Mouse (Mus musculus) forebrain, postnatal 0 days (tissue): ENCODE data around the gene Anks1b. TPM values are rescaled to one million over a fixed set of nuclear protein-coding genes. Genes with fewer than 3 reads are reported as not detected.

Experiments used
- ATAC-seq: fragments of 200-750 bp; cut with Nextera tagmentation; 2 replicates; pipeline ENCODE4 v1.8.0; 2017; ENCODE audit warnings: mild to moderate bottlenecking, moderate library complexity
- DNase-seq: peaks from one replicate; pipeline ENCODE4 v3.0.0-alpha.2; 2015
- H3K27ac ChIP-seq: fragments of 300-500 bp; sonication (generic); 2 replicates; pipeline ENCODE4 v1.5.1; 2014; ENCODE audit warnings: low read depth, mild to moderate bottlenecking, antibody characterized with exemption, low read length, moderate library complexity, mixed read lengths
- H3K27me3 ChIP-seq: fragments of 300-500 bp; sonication (generic); 2 replicates; pipeline ENCODE4 v1.6.1; 2014; ENCODE audit warnings: mild to moderate bottlenecking, low read length, mixed read lengths; ENCODE audit not compliant: insufficient read depth
- H3K36me3 ChIP-seq: fragments of 300-500 bp; sonication (generic); 2 replicates; pipeline ENCODE4 v1.6.1; 2014; ENCODE audit warnings: mild to moderate bottlenecking, moderate library complexity; ENCODE audit not compliant: insufficient read depth
- H3K4me1 ChIP-seq: fragments of 300-500 bp; sonication (generic); 2 replicates; pipeline ENCODE4 v1.6.1; 2014; ENCODE audit warnings: antibody characterized with exemption; ENCODE audit not compliant: insufficient read depth
- H3K4me2 ChIP-seq: fragments of 300-500 bp; sonication (generic); 2 replicates; pipeline ENCODE4 v1.6.1; 2014; ENCODE audit warnings: low read depth, mild to moderate bottlenecking, moderate library complexity
- H3K4me3 ChIP-seq: fragments of 300-500 bp; sonication (generic); 2 replicates; pipeline ENCODE4 v1.5.1; 2014; ENCODE audit warnings: low read depth, low read length, mixed read lengths
- H3K9ac ChIP-seq: fragments of 300-500 bp; sonication (generic); 2 replicates; pipeline ENCODE4 v1.6.1; 2014; ENCODE audit warnings: mild to moderate bottlenecking
- H3K9me3 ChIP-seq: fragments of 300-500 bp; sonication (generic); 2 replicates; pipeline ENCODE4 v1.6.1; 2016; ENCODE audit warnings: low read length
- CTCF ChIP-seq: sonication (generic); IDR thresholded peaks from 2 replicates; pipeline ENCODE4 v1.5.1; 2016; ENCODE audit warnings: antibody characterized with exemption, control low read depth, low read depth
- WGBS: fragments of 180-500 bp; shearing (Covaris S2); extraction: QIAGEN DNeasy Blood & Tissue Kit; methylation state at CpG from one replicate; pipeline ENCODE4 v1.1.7; 2014; 5-methylcytosine and 5-hydroxymethylcytosine counted together
- polyA plus RNA-seq: library from polyadenylated mRNA; unstranded; fragments of >200 nt; fragmentation: Nextera tagmentation; extraction: Ambion mirVana; gene quantifications from 2 replicates; pipeline ENCODE4 v1.2.1, GENCODE M21; 2015
- total RNA-seq: library from RNA; depleted of rRNA; stranded (reverse); fragments of >200 nt; gene quantifications from 2 replicates; pipeline ENCODE4 v1.2.3, GENCODE M21; 2014

The Anks1b gene
- total and polyA plus RNA-seq, 2 experiments from 2014 or later: 120 to 145 TPM

- ATAC-seq (peak; percentile 38; the same call in 1 of the 2 replicates), DNase-seq (no peak)
- Histone ChIP-seq H3K4me2 (no peak overlapping the region), H3K27me3 (no peaks in the 10 kb centered on the region), H3K27ac (no peak overlapping the region), H3K9ac (no peak overlapping the region), H3K9me3 (no peaks in the 10 kb centered on the region), H3K4me1 (peaks cover 12% of the 10 kb centered on the region; the same call in 1 of the 2 replicates), H3K36me3 (no peaks in the 10 kb centered on the region), H3K4me3 (no peak overlapping the region)
- TF ChIP-seq CTCF: no peak
- WGBS: 64% methylated on average over 3 of the region's 3 CpGs
Measured at GRCm38 (mm10) chr10:90677421-90677820, 804.1 kb downstream of the Anks1b start.

- H3K4me1 ChIP-seq: 0 out of 2 replicates have a peak, but pooled peaks cover 9% of the 10 kb centered on the region
- no peaks in the 10 kb centered on the region for H3K27me3 ChIP-seq
- DNase-seq (peak; percentile 74), ATAC-seq (peak; percentile 96)
- H3K4me2 ChIP-seq: no peak overlapping the region
- TF ChIP-seq CTCF: no peak
- peak overlapping the region; percentile 15 for H3K27ac ChIP-seq
- no peaks in the 10 kb centered on the region for H3K36me3 ChIP-seq
- H3K9ac ChIP-seq: no peak overlapping the region
- H3K4me3 ChIP-seq: no peak overlapping the region
- WGBS: 50% methylated on average over 10 of the region's 10 CpGs
- H3K9me3 ChIP-seq: no peaks in the 10 kb centered on the region
Measured at GRCm38 (mm10) chr10:90679713-90680470, 806.6 kb downstream of the Anks1b start.

GRCm38 (mm10) chr10:90683813-90684212 is 810.5 kb downstream of the Anks1b start:
- no peak for ATAC-seq
- H3K9ac ChIP-seq: no peak overlapping the region
- no peaks in the 10 kb centered on the region for H3K9me3 ChIP-seq
- WGBS: 58% methylated on average over 3 of the region's 3 CpGs
- no peak overlapping the region for H3K4me2 ChIP-seq
- H3K27ac ChIP-seq: no peak overlapping the region
- H3K27me3 ChIP-seq: no peaks in the 10 kb centered on the region
- no peaks in the 10 kb centered on the region for H3K36me3 ChIP-seq
- no peak for DNase-seq
- 0 out of 2 replicates have a peak, but pooled peaks cover 4% of the 10 kb centered on the region for H3K4me1 ChIP-seq
- no peak for TF ChIP-seq CTCF
- no peak overlapping the region for H3K4me3 ChIP-seq

GRCm38 (mm10) chr10:90685367-90685766 is 812.1 kb downstream of the Anks1b start:
- Histone ChIP-seq H3K4me2 (no peak overlapping the region), H3K9ac (no peak overlapping the region), H3K4me3 (no peak overlapping the region), H3K36me3 (no peaks in the 10 kb centered on the region), H3K4me1 (no peaks in the 10 kb centered on the region), H3K27me3 (no peaks in the 10 kb centered on the region), H3K9me3 (no peaks in the 10 kb centered on the region), H3K27ac (no peak overlapping the region)
- ATAC-seq (no peak), DNase-seq (no peak)
- 74% methylated on average over 4 of the region's 4 CpGs for WGBS
- no peak for TF ChIP-seq CTCF

GRCm38 (mm10) chr10:90688153-90688552 is 814.8 kb downstream of the Anks1b start:
- 83% methylated on average over 5 of the region's 5 CpGs for WGBS

GRCm38 (mm10) chr10:90688696-90689252 is 815.5 kb downstream of the Anks1b start:
- H3K27me3 ChIP-seq: no peaks in the 10 kb centered on the region
- ATAC-seq (no peak), DNase-seq (no peak)
- no peaks in the 10 kb centered on the region for H3K36me3 ChIP-seq
- WGBS: 80% methylated on average over 13 of the region's 13 CpGs
- no peaks in the 10 kb centered on the region for H3K9me3 ChIP-seq
- no peak overlapping the region for H3K4me2 ChIP-seq
- H3K9ac ChIP-seq: no peak overlapping the region
- H3K4me1 ChIP-seq: no peaks in the 10 kb centered on the region
- no peak overlapping the region for H3K27ac ChIP-seq
- H3K4me3 ChIP-seq: no peak overlapping the region
- TF ChIP-seq CTCF: no peak

More at GRCm38 (mm10) chr10:90688153-90688552, 814.8 kb downstream of the Anks1b start:
- no peaks in the 10 kb centered on the region for H3K4me1 ChIP-seq
- no peak for DNase-seq
- ATAC-seq: no peak
- H3K9me3 ChIP-seq: no peaks in the 10 kb centered on the region
- no peak overlapping the region for H3K4me2 ChIP-seq
- H3K4me3 ChIP-seq: no peak overlapping the region
- H3K36me3 ChIP-seq: no peaks in the 10 kb centered on the region
- H3K9ac ChIP-seq: no peak overlapping the region
- H3K27ac ChIP-seq: no peak overlapping the region
- H3K27me3 ChIP-seq: no peaks in the 10 kb centered on the region
- TF ChIP-seq CTCF: no peak
